Mouse (Mus musculus) kidney, adult 18-20 months (tissue): Measurements from ENCODE around the gene Tomm70a.

Source experiments
- DNase-seq: peaks from one replicate; pipeline ENCODE4 v3.0.0; 2021

Tomm70a gene

GRCm38 (mm10) chr16:57197281-57197680 is 75.8 kb downstream of the Tomm70a start:
- no peak for DNase-seq
